Mouse (Mus musculus): ENCODE measurements around the gene Zfp683. TPM values are rescaled to one million over a fixed set of nuclear protein-coding genes. Genes with fewer than 3 reads are reported as not detected.

The Zfp683 gene
- not detected for total RNA-seq (2021)
- long read RNA-seq, experiment 1 = 0 reads
- long read RNA-seq, experiment 2 = 0 reads

GRCm38 (mm10) chr4:134053538-134053937 is at the start of gene Zfp683:
TSS of gene Zfp683 (plus strand) at chr4:134053838.
- DNase-seq (ENCODE audit: low spot score in 2 of 2) = no peak

- DNase-seq (ENCODE audit: low spot score in 2 of 2) = no peak
These were observed 47.9 kb upstream of the Zfp683 start for GRCm38 (mm10) chr4:134005581-134006358.

- DNase-seq (ENCODE audit: low spot score in 2 of 2) = no peak
These were observed 46.8 kb upstream of the Zfp683 start for GRCm38 (mm10) chr4:134006845-134007244.

- DNase-seq (ENCODE audit: low spot score in 2 of 2) = no peak
These were observed 43.9 kb upstream of the Zfp683 start for GRCm38 (mm10) chr4:134009709-134010108.

GRCm38 (mm10) chr4:134011450-134012414 is 41.9 kb upstream of the Zfp683 start:
- no peak for DNase-seq (ENCODE audit: low spot score in 2 of 2)

- DNase-seq (ENCODE audit: low spot score in 2 of 2) = no peak
These were observed 40.6 kb upstream of the Zfp683 start for GRCm38 (mm10) chr4:134012858-134013528.

- DNase-seq (ENCODE audit: low spot score in 2 of 2) = no peak
These were observed 37.4 kb upstream of the Zfp683 start for GRCm38 (mm10) chr4:134016208-134016607.

GRCm38 (mm10) chr4:134016767-134017166 is 36.9 kb upstream of the Zfp683 start:
- DNase-seq (ENCODE audit: low spot score in 2 of 2) = no peak

GRCm38 (mm10) chr4:134017201-134017865 is 36.3 kb upstream of the Zfp683 start:
- no peak for DNase-seq (ENCODE audit: low spot score in 2 of 2)

GRCm38 (mm10) chr4:134018038-134018778 is 35.4 kb upstream of the Zfp683 start:
- no peak for DNase-seq (ENCODE audit: low spot score in 2 of 2)

- no peak for DNase-seq (ENCODE audit: low spot score in 2 of 2)
These were observed 34.9 kb upstream of the Zfp683 start, which contains the start of gene Lin28a for GRCm38 (mm10) chr4:134018779-134019145. TSS of gene Lin28a (minus strand) at chr4:134018841.

- DNase-seq (ENCODE audit: low spot score in 2 of 2) = no peak
These were observed 34.4 kb upstream of the Zfp683 start for GRCm38 (mm10) chr4:134019210-134019609.

GRCm38 (mm10) chr4:134019641-134020351 is 33.8 kb upstream of the Zfp683 start:
- DNase-seq (ENCODE audit: low spot score in 2 of 2) = no peak

GRCm38 (mm10) chr4:134020621-134021020 is 33.0 kb upstream of the Zfp683 start:
- DNase-seq (ENCODE audit: low spot score in 2 of 2) = peak; percentile 48 to 64

- no peak for DNase-seq (ENCODE audit: low spot score in 2 of 2)
These were observed 27.8 kb upstream of the Zfp683 start for GRCm38 (mm10) chr4:134025802-134026201.

- peak; percentile 54 to 59 for DNase-seq (ENCODE audit: low spot score in 2 of 2)
These were observed 17.7 kb upstream of the Zfp683 start for GRCm38 (mm10) chr4:134035953-134036352.

GRCm38 (mm10) chr4:134041317-134042123 is 12.1 kb upstream of the Zfp683 start:
- DNase-seq (ENCODE audit: low spot score in 2 of 2) = no peak

- no peak for DNase-seq (ENCODE audit: low spot score in 2 of 2)
These were observed 10.6 kb upstream of the Zfp683 start for GRCm38 (mm10) chr4:134043041-134043440.

Measured in adrenal gland, postnatal 4 days (tissue).